Mouse (Mus musculus): ENCODE measurements at regions not wholly inside any gene's neighbourhood (a gene's known extent, or its start where the extent isn't known, plus 50 kb on each side); places are given as distances from the start of the nearest gene placed in this dataset.

DNA sequence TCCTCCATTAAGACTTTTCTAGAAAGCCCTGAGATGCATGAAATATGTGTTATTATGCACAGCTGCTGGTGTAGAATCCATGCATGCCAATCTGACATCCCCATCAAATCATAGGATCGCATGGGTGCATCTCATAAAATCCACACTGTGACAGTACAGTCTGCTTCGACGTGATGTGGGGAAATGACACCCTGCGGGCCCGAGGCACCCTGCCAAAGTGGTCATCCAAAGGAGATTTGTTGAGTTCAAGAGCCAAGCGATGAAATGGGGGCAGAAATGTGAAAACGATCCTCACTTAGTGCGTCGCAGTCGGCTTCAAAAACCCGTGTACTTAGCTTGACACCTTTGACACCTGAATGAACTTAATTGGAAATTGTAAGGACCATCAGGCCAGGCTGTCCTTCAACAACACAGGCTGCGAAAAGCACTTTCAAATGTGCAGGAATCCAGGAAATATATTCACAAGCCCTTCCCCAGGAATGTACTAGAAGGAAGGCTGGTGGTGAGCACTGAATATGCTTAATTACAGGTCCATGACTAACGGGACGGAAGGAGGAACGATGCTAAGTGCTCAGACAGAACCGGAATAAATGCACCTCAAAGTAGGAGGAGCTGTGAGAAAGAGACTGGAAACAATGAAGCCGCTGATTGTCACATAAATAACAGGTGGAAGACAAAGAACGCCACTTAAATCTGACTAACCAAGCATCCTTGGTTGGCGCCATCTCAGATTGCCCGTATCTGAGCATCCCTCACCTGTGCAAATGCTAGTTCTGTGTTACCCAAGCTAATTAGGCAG lies 60.9 kb upstream of the Ppp2r5c start:
- ATAC-seq (ENCODE audit: insufficient number of reproducible peaks, low FRiP score, low TSS enrichment), result no peak

DNA sequence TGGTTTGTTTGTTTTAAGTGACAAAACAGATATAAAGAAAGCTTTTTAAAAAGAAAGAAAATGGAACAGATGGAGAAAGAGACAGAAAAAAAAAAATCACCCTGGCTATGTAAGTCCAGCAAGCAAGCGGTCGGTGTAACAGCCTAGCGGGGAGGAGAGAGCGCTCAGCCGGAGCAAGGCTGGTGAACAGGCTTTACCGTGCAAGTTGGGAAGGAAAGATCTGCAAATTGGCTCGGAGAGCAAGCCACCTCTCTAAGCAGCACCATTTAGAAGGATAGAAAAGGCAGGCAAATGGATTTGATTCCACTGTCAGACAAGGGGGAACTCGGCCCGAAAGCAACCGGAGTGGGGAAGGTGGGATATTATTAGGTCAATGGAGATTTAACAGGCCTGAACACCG lies 59.9 kb upstream of the Ppp2r5c start:
- no peak for ATAC-seq (ENCODE audit: insufficient number of reproducible peaks, low FRiP score, low TSS enrichment)

DNA sequence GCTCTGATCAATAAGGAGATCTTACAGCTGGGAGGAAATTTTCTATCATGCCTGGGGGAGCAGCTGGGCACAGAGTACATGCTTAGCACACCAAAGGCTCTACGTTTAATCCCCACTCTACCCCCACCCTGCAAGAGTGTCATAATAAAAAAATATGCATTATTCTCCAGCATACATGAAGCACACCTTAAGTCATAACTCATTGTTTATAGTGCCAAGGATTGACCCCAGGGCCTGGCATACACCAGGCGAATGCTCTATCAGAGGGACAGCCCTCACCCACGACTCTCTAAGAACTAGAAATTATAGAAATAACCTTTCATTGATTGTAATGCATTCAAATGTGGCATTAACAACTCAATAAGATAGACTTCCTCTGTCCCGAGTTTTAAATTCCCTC lies 59.4 kb upstream of the Ppp2r5c start:
- no peak for ATAC-seq (ENCODE audit: insufficient number of reproducible peaks, low FRiP score, low TSS enrichment)

DNA sequence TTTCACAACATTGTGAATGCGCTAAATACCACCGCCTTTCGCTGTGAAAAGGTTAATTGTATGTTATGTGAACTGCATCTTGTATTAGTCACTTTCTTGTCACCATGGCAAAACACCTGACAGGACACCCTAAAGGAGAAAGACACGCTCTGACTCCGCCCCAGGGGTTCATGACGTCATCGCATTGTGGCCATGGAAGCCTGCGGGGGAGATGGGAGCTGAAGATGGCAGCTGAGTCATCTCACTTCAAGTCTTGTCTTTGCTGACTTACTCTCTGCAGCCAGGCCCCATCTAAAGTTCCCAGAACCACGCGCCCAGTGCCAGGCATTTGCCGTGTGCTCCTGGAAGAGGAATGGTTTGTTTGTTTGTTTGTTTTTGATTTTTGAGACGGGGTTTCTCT lies 57.5 kb upstream of the Ppp2r5c start:
- no peak for ATAC-seq (ENCODE audit: insufficient number of reproducible peaks, low FRiP score, low TSS enrichment)

DNA sequence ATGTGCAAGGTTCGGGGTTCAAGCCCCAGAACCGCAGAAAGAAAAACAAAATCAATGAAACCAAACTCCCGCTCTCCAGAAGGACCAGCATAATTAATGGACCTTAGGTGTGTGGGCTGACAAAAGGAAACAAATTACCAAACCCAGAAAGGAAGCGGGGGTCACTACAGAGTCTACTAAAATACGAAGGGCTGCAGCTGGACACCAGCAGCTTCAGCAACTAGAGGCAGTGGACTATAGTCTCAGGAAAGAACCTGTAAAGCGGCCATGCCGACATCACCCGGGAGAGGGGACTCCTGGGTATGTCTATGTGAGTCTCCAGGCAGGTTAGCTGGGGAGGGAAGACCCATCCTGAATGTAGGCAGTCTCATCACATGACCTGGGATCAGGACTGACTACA lies 55.5 kb upstream of the Ppp2r5c start:
- ATAC-seq (ENCODE audit: insufficient number of reproducible peaks, low FRiP score, low TSS enrichment), result no peak

DNA sequence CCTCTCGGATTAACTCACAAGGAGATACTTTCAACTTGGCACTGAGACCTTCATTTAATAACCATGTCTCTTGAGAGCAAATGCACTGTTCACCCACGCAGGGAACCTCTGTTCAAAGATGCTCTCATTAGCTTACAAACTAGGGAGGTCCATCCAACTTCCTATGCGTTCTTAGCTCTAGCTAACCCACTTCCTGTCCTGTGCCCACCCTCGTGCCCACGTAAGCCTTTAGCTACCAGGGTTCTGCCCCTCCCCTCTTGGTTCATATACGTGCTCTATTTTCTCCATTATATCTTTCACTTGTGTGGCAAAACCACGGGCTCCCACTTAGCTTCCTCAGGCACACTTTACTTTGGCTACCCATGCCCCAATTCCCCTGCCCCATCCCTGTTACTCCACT lies 53.4 kb upstream of the Ppp2r5c start:
- ATAC-seq (ENCODE audit: insufficient number of reproducible peaks, low FRiP score, low TSS enrichment), result no peak
